Mouse (Mus musculus) megakaryocyte, embryonic 14.5 days (primary cell): ENCODE data around the gene Jchain.

ENCODE experiments used
- FLI1 ChIP-seq: IDR thresholded peaks from 2 replicates; pipeline ENCODE4 v1.6.1; 2012; ENCODE audit warnings: low read length, inconsistent platforms, mixed read lengths
- GATA1 ChIP-seq: IDR thresholded peaks from 3 replicates; pipeline ENCODE4 v1.6.1; 2012; ENCODE audit warnings: mixed read lengths, low read length, inconsistent platforms, borderline replicate concordance

GRCm38 (mm10) chr5:88530908-88531307 is 3.2 kb upstream of the Jchain start:
- TF ChIP-seq GATA1 (no peak), FLI1 (no peak)
